Mouse (Mus musculus) forebrain, embryonic 11.5 days (tissue): Measurements from ENCODE around the gene Ldb3. TPM values are rescaled to one million over a fixed set of nuclear protein-coding genes. Genes with fewer than 3 reads are reported as not detected.

Experiments used
- ATAC-seq: fragments of 200-750 bp; cut with Nextera tagmentation; replicated peaks from 2 replicates; pipeline ENCODE4 v1.8.0; 2017; ENCODE audit warnings: moderate TSS enrichment; ENCODE audit not compliant: low FRiP score
- DNase-seq: peaks from one replicate; pipeline ENCODE4 v3.0.0-alpha.2; 2017; ENCODE audit warnings: low spot score
- H3K27ac ChIP-seq: fragments of 300-500 bp; sonication (generic); 2 replicates; pipeline ENCODE4 v1.5.1; 2014; ENCODE audit warnings: low read depth, low read length
- H3K27me3 ChIP-seq: fragments of 300-500 bp; sonication (generic); 2 replicates; pipeline ENCODE4 v1.6.1; 2014; ENCODE audit warnings: mild to moderate bottlenecking, low read length, mixed read lengths; ENCODE audit not compliant: control insufficient read depth, insufficient read depth
- H3K36me3 ChIP-seq: fragments of 300-500 bp; sonication (generic); 2 replicates; pipeline ENCODE4 v1.6.1; 2014; ENCODE audit warnings: mild to moderate bottlenecking, low read length, moderate library complexity, mixed read lengths; ENCODE audit not compliant: control insufficient read depth, insufficient read depth
- H3K4me1 ChIP-seq: fragments of 300-500 bp; sonication (generic); replicated peaks from 2 replicates; pipeline ENCODE4 v1.6.1; 2014; ENCODE audit warnings: low read length, mixed read lengths; ENCODE audit not compliant: control insufficient read depth, insufficient read depth
- H3K4me2 ChIP-seq: fragments of 300-500 bp; sonication (generic); 2 replicates; pipeline ENCODE4 v1.6.1; 2014; ENCODE audit warnings: low read depth, mild to moderate bottlenecking, low read length, moderate library complexity, mixed read lengths; ENCODE audit not compliant: severe bottlenecking
- H3K4me3 ChIP-seq: fragments of 300-500 bp; sonication (generic); 2 replicates; pipeline ENCODE4 v1.5.1; 2014; ENCODE audit warnings: low read depth, low read length
- H3K9ac ChIP-seq: fragments of 300-500 bp; sonication (generic); 2 replicates; pipeline ENCODE4 v1.6.1; 2014; ENCODE audit warnings: low read length
- H3K9me3 ChIP-seq: fragments of 300-500 bp; sonication (generic); 2 replicates; pipeline ENCODE4 v1.6.1; 2016; ENCODE audit warnings: low read length, mixed read lengths; ENCODE audit not compliant: control insufficient read depth
- WGBS: fragments of 180-500 bp; shearing (Covaris S2); extraction: QIAGEN DNeasy Blood & Tissue Kit; methylation state at CpG from one replicate; pipeline ENCODE4 v1.1.7; 2014; 5-methylcytosine and 5-hydroxymethylcytosine counted together
- polyA plus RNA-seq: library from polyadenylated mRNA; unstranded; fragments of >200 nt; fragmentation: Nextera tagmentation; extraction: Ambion mirVana; gene quantifications from 2 replicates; pipeline ENCODE4 v1.2.1, GENCODE M21; 2014

Gene Ldb3
- polyA plus RNA-seq, 1 experiment from 2014 or later = not detected

DNA sequence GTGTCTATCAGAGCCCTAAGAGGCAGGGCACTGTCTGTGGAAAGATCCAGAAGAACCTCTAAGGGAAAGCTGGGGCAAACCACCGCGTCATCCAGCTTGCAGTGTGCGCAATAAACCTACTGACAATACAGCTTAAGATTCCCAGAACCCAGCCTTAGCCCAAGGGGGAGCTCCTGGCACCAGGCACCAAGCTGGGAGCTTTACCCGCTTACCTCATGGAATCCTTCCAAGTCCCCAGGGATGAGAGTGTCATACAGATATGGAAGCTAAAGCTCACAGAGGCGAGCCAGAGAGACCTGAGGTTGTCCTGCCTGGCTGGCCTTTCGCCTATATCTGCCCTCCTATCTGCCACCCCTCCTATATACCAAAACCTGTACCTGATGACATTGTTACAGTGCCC, 44.9 kb downstream of the Ldb3 start:
- WGBS = 74% methylated on average over 6 of the region's 6 CpGs
- H3K4me2 ChIP-seq = no peak overlapping the region
- ATAC-seq = no peak
- no peak overlapping the region for H3K9ac ChIP-seq
- H3K36me3 ChIP-seq = no peaks in the 10 kb centered on the region
- peaks cover 2% of the 10 kb centered on the region; the same call in 1 of the 2 replicates for H3K27me3 ChIP-seq
- H3K4me3 ChIP-seq = no peak overlapping the region
- no peak for DNase-seq
- no peak overlapping the region for H3K27ac ChIP-seq
- no peaks in the 10 kb centered on the region for H3K9me3 ChIP-seq
- 0 out of 2 replicates have a peak, but pooled peaks cover 5% of the 10 kb centered on the region for H3K4me1 ChIP-seq

GRCm38 (mm10) chr14:34541896-34542295, 46.6 kb downstream of the Ldb3 start:
- Histone ChIP-seq H3K27ac (no peak overlapping the region), H3K4me1 (0 out of 2 replicates have a peak, but pooled peaks cover 2% of the 10 kb centered on the region), H3K36me3 (no peaks in the 10 kb centered on the region), H3K4me3 (no peak overlapping the region), H3K4me2 (no peak overlapping the region), H3K9ac (no peak overlapping the region), H3K27me3 (no peaks in the 10 kb centered on the region), H3K9me3 (no peaks in the 10 kb centered on the region)
- DNase-seq (no peak), ATAC-seq (no peak)
- WGBS = 88% methylated on average over 5 of the region's 5 CpGs

- Histone ChIP-seq H3K4me2 (0 out of 2 replicates have a peak overlapping the region, but pooled peaks have one; percentile 8), H3K9ac (no peak overlapping the region), H3K36me3 (no peaks in the 10 kb centered on the region), H3K4me3 (no peak overlapping the region), H3K9me3 (no peaks in the 10 kb centered on the region), H3K27me3 (no peaks in the 10 kb centered on the region), H3K27ac (no peak overlapping the region), H3K4me1 (0 out of 2 replicates have a peak, but pooled peaks cover 2% of the 10 kb centered on the region)
- DNase-seq (peak; percentile 55), ATAC-seq (peak; percentile 51; the same call in 1 of the 2 replicates)
- 15% methylated on average over 17 of the region's 17 CpGs for WGBS
These were observed 47.8 kb downstream of the Ldb3 start for GRCm38 (mm10) chr14:34540685-34541162.

DNA sequence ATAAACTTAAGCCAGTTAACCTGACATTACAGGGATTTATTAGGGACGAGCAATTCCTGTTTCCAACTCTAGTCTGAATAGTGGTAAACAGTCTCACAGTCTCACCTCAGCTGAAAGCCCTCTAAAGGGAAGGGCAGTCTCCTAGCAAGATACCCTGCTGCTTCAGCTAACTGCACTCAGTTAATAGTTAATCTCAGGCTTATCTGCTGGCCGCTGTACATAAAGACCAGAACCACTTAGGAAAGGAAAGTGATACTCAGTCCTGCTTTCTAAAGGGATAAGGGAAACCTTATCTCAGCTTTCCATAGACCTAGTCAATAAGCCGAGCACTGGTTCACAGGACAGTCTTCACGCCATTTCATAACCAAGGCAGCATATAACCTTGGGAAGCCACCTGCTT, 52.6 kb downstream of the Ldb3 start:
- no peak for ATAC-seq
- no peak for DNase-seq
- Histone ChIP-seq H3K9me3 (no peaks in the 10 kb centered on the region), H3K27ac (no peak overlapping the region), H3K9ac (no peak overlapping the region), H3K4me3 (no peak overlapping the region), H3K4me2 (no peak overlapping the region), H3K36me3 (no peaks in the 10 kb centered on the region), H3K27me3 (no peaks in the 10 kb centered on the region), H3K4me1 (0 out of 2 replicates have a peak, but pooled peaks cover under 1% of the 10 kb centered on the region)
- WGBS = 69% methylated on average over 4 of the region's 4 CpGs

DNA sequence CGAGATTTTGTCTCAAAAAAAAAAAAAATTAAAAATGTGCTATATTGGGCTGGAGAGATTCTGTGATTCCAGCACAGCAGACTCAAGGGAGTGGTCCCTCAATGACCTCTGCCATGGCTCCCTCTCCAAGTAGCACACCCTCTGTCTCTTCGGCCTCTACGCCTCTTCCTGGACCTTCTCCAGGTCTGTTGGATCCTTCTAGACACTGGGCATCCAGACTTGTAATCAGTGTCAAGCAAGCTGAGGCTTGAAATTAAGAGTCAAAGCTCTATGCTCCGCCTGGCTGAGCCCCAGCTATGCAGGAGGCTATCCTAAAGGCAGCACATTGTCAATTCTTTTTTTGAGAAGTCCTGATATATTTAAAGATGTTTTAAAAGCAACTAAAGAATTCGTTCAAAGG, 54.9 kb downstream of the Ldb3 start:
- no peaks in the 10 kb centered on the region for H3K27me3 ChIP-seq
- no peak overlapping the region for H3K9ac ChIP-seq
- H3K36me3 ChIP-seq = no peaks in the 10 kb centered on the region
- H3K27ac ChIP-seq = no peak overlapping the region
- H3K4me3 ChIP-seq = no peak overlapping the region
- 82% methylated on average over 5 of the region's 5 CpGs for WGBS
- no peak for DNase-seq
- H3K4me1 ChIP-seq = no peaks in the 10 kb centered on the region
- no peak for ATAC-seq
- H3K9me3 ChIP-seq = no peaks in the 10 kb centered on the region
- H3K4me2 ChIP-seq = no peak overlapping the region

GRCm38 (mm10) chr14:34532536-34532935, 55.9 kb downstream of the Ldb3 start:
- no peaks in the 10 kb centered on the region for H3K27me3 ChIP-seq
- H3K4me2 ChIP-seq = no peak overlapping the region
- no peak for ATAC-seq
- no peak overlapping the region for H3K27ac ChIP-seq
- WGBS = 82% methylated on average over 6 of the region's 6 CpGs
- no peak for DNase-seq
- H3K36me3 ChIP-seq = no peaks in the 10 kb centered on the region
- H3K4me3 ChIP-seq = no peak overlapping the region
- H3K9me3 ChIP-seq = no peaks in the 10 kb centered on the region
- H3K4me1 ChIP-seq = no peaks in the 10 kb centered on the region
- H3K9ac ChIP-seq = no peak overlapping the region

- Histone ChIP-seq H3K27me3 (no peaks in the 10 kb centered on the region), H3K4me1 (no peaks in the 10 kb centered on the region), H3K27ac (no peak overlapping the region), H3K9me3 (no peaks in the 10 kb centered on the region), H3K4me3 (no peak overlapping the region), H3K4me2 (no peak overlapping the region), H3K9ac (no peak overlapping the region), H3K36me3 (no peaks in the 10 kb centered on the region)
- ATAC-seq = no peak
- DNase-seq = no peak
- 72% methylated on average over 8 of the region's 8 CpGs for WGBS
These were observed 59.7 kb downstream of the Ldb3 start for GRCm38 (mm10) chr14:34528804-34529203.

- Histone ChIP-seq H3K4me2 (no peak within 1 kb of the TSS), H3K4me1 (no peaks in the 10 kb centered on the region), H3K36me3 (no peaks in the 10 kb centered on the region), H3K4me3 (no peak within 1 kb of the TSS), H3K9ac (no peak within 1 kb of the TSS), H3K27ac (no peak within 1 kb of the TSS), H3K27me3 (no peaks in the 10 kb centered on the region), H3K9me3 (no peaks in the 10 kb centered on the region)
- ATAC-seq (no peak), DNase-seq (no peak)
- WGBS = 91% methylated on average over 8 of the region's 8 CpGs
These were observed 65.8 kb downstream of the Ldb3 start, which contains the start of gene 9230112D13Rik for GRCm38 (mm10) chr14:34522701-34523100. Gene 9230112D13Rik (minus strand): TSS chr14:34522801.

- Histone ChIP-seq H3K27me3 (no peaks in the 10 kb centered on the region), H3K4me2 (no peak overlapping the region), H3K4me3 (no peak overlapping the region), H3K4me1 (no peaks in the 10 kb centered on the region), H3K9ac (no peak overlapping the region), H3K27ac (no peak overlapping the region), H3K9me3 (no peaks in the 10 kb centered on the region), H3K36me3 (no peaks in the 10 kb centered on the region)
- ATAC-seq (no peak), DNase-seq (no peak)
- 87% methylated on average over 8 of the region's 8 CpGs for WGBS
These were observed 70.4 kb downstream of the Ldb3 start for GRCm38 (mm10) chr14:34517959-34518544.
